Mouse (Mus musculus) liver, postnatal 0 days (tissue): ENCODE measurements at regions not wholly inside any gene's neighbourhood (a gene's known extent, or its start where the extent isn't known, plus 50 kb on each side); places are given as distances from the start of the nearest gene placed in this dataset.

Source experiments
- CTCF ChIP-seq: sonication (generic); IDR thresholded peaks from 2 replicates; pipeline ENCODE4 v1.5.1; 2016; ENCODE audit warnings: antibody characterized with exemption, low read depth
- EP300 ChIP-seq: IDR thresholded peaks from 2 replicates; pipeline ENCODE4 v1.6.1; 2016; ENCODE audit warnings: antibody characterized with exemption, low read depth, mild to moderate bottlenecking

- TF ChIP-seq CTCF, result no peak
- TF ChIP-seq EP300, result no peak
Measured at GRCm38 (mm10) chr1:154027303-154027702, 127.3 kb upstream of the Teddm2 start.
